Mouse (Mus musculus): ENCODE data around the gene Gm21149.
"Not testable (repeated sequence)": the region's sequence is repeated elsewhere in the genome, so short reads cannot be mapped to it uniquely, and the experiment has no call there.

GRCm38 (mm10) chr5:15470141-15470540 is 6.2 kb downstream of the Gm21149 start:
- not testable (repeated sequence) for TF ChIP-seq POLR2A (IDR thresholded peaks at IDR 0.05; ENCODE audit: borderline replicate concordance, low read depth, low read length); CTCF (IDR thresholded peaks at IDR 0.05; ENCODE audit: low read depth, low read length)
